Mouse (Mus musculus) testis, adult 2 months (tissue): ENCODE measurements at regions not wholly inside any gene's neighbourhood (a gene's known extent, or its start where the extent isn't known, plus 50 kb on each side); places are given as distances from the start of the nearest gene placed in this dataset.

Experiments
- CTCF ChIP-seq: fragments of 200-500 bp; IDR thresholded peaks from 2 replicates; pipeline ENCODE4 v1.5.1; 2012; ENCODE audit warnings: low read depth, mild to moderate bottlenecking, inconsistent platforms, low read length, moderate library complexity; ENCODE audit not compliant: control insufficient read depth, insufficient read depth, insufficient replicate concordance
- POLR2A ChIP-seq: fragments of 200-500 bp; IDR thresholded peaks from 2 replicates; pipeline ENCODE4 v1.6.1; 2012; ENCODE audit warnings: low read depth, mild to moderate bottlenecking, inconsistent platforms, low read length, moderate library complexity; ENCODE audit not compliant: control insufficient read depth

DNA sequence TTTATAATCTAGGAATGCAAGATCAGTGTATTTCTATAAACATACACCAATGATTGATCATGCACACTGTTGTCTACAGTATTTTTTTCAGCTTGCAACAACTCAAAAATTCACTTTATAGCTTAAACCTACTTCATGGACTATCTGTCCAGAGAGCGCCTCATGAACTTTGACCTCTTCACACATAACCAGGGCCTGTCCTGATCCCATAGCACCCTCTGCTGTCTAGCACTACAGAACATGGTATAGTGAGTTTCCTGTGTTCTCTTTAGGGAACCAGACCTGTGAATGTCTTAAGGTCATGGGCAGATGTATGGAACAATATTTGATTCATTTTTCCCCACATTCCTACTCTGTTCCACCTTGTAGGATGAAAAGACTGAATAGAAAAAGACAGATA, 117.1 kb downstream of the Lurap1l start:
- no peak for TF ChIP-seq CTCF
- TF ChIP-seq POLR2A: no peak
